Mouse (Mus musculus): ENCODE measurements around the gene Sh3gl1. TPM values are rescaled to one million over a fixed set of nuclear protein-coding genes. Genes with fewer than 3 reads are reported as not detected.

Sh3gl1 gene
- polyA plus RNA-seq, 1 experiment, result 78.2 TPM

- TF ChIP-seq CTCF (IDR thresholded peaks at IDR 0.05; ENCODE audit: extremely low read depth, insufficient read length, insufficient replicate concordance, low read depth, low read length) (no peak), POLR2A (IDR thresholded peaks at IDR 0.05; ENCODE audit: low read depth, low read length) (no peak)
- H3K4me1 ChIP-seq (ENCODE audit: control insufficient read depth, insufficient read depth, insufficient read length, low read length), result no peaks in the 10 kb centered on the region; the same call in 1 of the 2 replicates
- H3K27me3 ChIP-seq (ENCODE audit: control insufficient read depth, insufficient read depth, low read length), result no peaks in the 10 kb centered on the region
- WGBS, result 85% methylated on average over 15 of the region's 15 CpGs
- no peak overlapping the region for H3K27ac ChIP-seq (ENCODE audit: insufficient read depth, low read depth, low read length)
- peaks cover 66% of the 10 kb centered on the region for H3K36me3 ChIP-seq (ENCODE audit: control insufficient read depth, insufficient read depth, low read length)
- H3K4me3 ChIP-seq (ENCODE audit: low read depth, low read length), result no peak overlapping the region
Measured at GRCm38 (mm10) chr17:56016793-56017785, 19.3 kb downstream of the Sh3gl1 start.

DNA sequence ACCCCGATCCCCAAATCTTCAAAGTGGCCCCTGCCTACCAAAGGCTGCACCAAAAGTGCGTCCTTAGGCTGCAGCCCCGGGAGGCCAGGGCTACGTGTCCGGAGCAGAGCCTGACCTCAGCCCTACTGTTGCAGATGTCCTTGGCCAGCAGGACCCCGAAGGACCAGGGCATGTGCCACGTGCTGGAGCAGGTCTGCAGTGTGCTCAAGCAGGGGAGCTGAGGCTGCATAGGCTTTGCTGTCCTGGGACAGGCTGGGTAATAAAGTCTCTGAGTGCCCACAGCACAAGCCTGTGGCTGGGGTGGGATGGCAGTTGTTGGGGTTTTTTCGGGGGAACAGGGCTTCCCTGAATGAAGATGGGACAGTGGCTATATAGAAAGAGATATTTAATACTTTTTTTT, 20.1 kb downstream of the Sh3gl1 start:
- no peaks in the 10 kb centered on the region for H3K4me1 ChIP-seq (ENCODE audit: control insufficient read depth, insufficient read depth, insufficient read length, low read length)
- WGBS, result 88% methylated on average over 8 of the region's 8 CpGs
- H3K27ac ChIP-seq (ENCODE audit: insufficient read depth, low read depth, low read length), result no peak overlapping the region
- no peaks in the 10 kb centered on the region for H3K27me3 ChIP-seq (ENCODE audit: control insufficient read depth, insufficient read depth, low read length)
- peaks cover 68% of the 10 kb centered on the region for H3K36me3 ChIP-seq (ENCODE audit: control insufficient read depth, insufficient read depth, low read length)
- no peak overlapping the region for H3K4me3 ChIP-seq (ENCODE audit: low read depth, low read length)
- TF ChIP-seq CTCF (IDR thresholded peaks at IDR 0.05; ENCODE audit: extremely low read depth, insufficient read length, insufficient replicate concordance, low read depth, low read length), result no peak
- no peak for TF ChIP-seq POLR2A (IDR thresholded peaks at IDR 0.05; ENCODE audit: low read depth, low read length)

DNA sequence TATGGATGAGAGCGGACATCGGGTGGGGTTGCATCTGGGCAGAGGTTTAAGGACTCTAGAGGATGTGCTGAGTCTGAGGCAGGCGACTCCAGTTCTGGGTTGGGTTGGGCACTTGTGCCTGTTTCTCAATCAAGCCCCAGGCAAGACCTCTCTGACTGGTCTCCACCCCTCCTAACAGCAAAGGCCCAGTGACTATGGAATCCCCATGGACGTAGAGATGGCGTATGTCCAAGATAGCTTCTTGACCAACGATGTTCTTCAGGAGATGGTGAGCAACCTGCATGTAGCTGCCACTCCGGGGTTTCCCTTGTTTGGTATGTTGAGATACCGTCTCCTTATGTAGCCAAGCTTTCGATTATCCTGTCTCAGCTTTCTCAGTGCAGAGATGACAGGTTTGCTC, 21.1 kb downstream of the Sh3gl1 start:
- H3K4me3 ChIP-seq (ENCODE audit: low read depth, low read length), result no peak overlapping the region
- no peak overlapping the region for H3K27ac ChIP-seq (ENCODE audit: insufficient read depth, low read depth, low read length)
- WGBS, result 89% methylated on average over 9 of the region's 9 CpGs
- H3K36me3 ChIP-seq (ENCODE audit: control insufficient read depth, insufficient read depth, low read length), result peaks cover 66% of the 10 kb centered on the region
- H3K4me1 ChIP-seq (ENCODE audit: control insufficient read depth, insufficient read depth, insufficient read length, low read length), result peaks cover 3% of the 10 kb centered on the region; the same call in 1 of the 2 replicates
- no peak for TF ChIP-seq CTCF (IDR thresholded peaks at IDR 0.05; ENCODE audit: extremely low read depth, insufficient read length, insufficient replicate concordance, low read depth, low read length)
- no peak for TF ChIP-seq POLR2A (IDR thresholded peaks at IDR 0.05; ENCODE audit: low read depth, low read length)
- H3K27me3 ChIP-seq (ENCODE audit: control insufficient read depth, insufficient read depth, low read length), result no peaks in the 10 kb centered on the region

DNA sequence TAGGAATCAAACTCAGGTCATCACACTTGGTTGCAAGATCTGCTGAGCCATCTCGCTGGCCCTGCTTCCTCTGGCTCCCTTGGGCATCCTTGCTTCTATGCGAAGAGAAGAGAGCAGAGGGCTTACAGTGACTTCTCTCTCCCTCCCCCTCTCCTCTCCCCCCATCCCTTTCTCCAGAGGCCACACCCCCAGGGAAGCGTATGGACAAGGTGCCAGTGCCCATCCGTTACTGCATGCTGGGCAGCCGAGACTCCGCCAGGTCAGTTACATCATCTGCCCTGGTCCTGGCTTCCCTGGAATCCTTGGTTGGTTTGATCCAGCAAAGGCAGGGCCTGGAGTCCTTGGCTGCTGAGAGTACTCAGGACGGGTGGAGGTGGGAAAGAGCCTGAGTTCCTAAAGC, 25.0 kb downstream of the Sh3gl1 start:
- H3K4me1 ChIP-seq (ENCODE audit: control insufficient read depth, insufficient read depth, insufficient read length, low read length), result peaks cover 9% of the 10 kb centered on the region
- H3K27me3 ChIP-seq (ENCODE audit: control insufficient read depth, insufficient read depth, low read length), result no peaks in the 10 kb centered on the region
- no peak overlapping the region for H3K4me3 ChIP-seq (ENCODE audit: low read depth, low read length)
- peaks cover 32% of the 10 kb centered on the region for H3K36me3 ChIP-seq (ENCODE audit: control insufficient read depth, insufficient read depth, low read length)
- H3K27ac ChIP-seq (ENCODE audit: insufficient read depth, low read depth, low read length), result no peak overlapping the region
- WGBS, result 90% methylated on average over 7 of the region's 7 CpGs
- TF ChIP-seq POLR2A (IDR thresholded peaks at IDR 0.05; ENCODE audit: low read depth, low read length) (no peak), CTCF (IDR thresholded peaks at IDR 0.05; ENCODE audit: extremely low read depth, insufficient read length, insufficient replicate concordance, low read depth, low read length) (no peak)

- 4% methylated on average over 9 of the region's 9 CpGs for WGBS
- TF ChIP-seq CTCF (IDR thresholded peaks at IDR 0.05; ENCODE audit: extremely low read depth, insufficient read length, insufficient replicate concordance, low read depth, low read length), result peak; percentile 100
- TF ChIP-seq POLR2A (IDR thresholded peaks at IDR 0.05; ENCODE audit: low read depth, low read length), result no peak
- H3K27ac ChIP-seq (ENCODE audit: insufficient read depth, low read depth, low read length), result no peak overlapping the region
- peak overlapping the region; percentile 86 for H3K4me3 ChIP-seq (ENCODE audit: low read depth, low read length)
- H3K36me3 ChIP-seq (ENCODE audit: control insufficient read depth, insufficient read depth, low read length), result peaks cover 25% of the 10 kb centered on the region
- no peaks in the 10 kb centered on the region for H3K27me3 ChIP-seq (ENCODE audit: control insufficient read depth, insufficient read depth, low read length)
- peaks cover 9% of the 10 kb centered on the region for H3K4me1 ChIP-seq (ENCODE audit: control insufficient read depth, insufficient read depth, insufficient read length, low read length)
Measured at GRCm38 (mm10) chr17:56010681-56011080, 25.8 kb downstream of the Sh3gl1 start.

GRCm38 (mm10) chr17:56010255-56010654, 26.2 kb downstream of the Sh3gl1 start:
- Histone ChIP-seq H3K4me3 (ENCODE audit: low read depth, low read length) (peak overlapping the region; percentile 86), H3K4me1 (ENCODE audit: control insufficient read depth, insufficient read depth, insufficient read length, low read length) (peaks cover 9% of the 10 kb centered on the region), H3K27ac (ENCODE audit: insufficient read depth, low read depth, low read length) (0 out of 2 replicates have a peak overlapping the region, but pooled peaks have one; percentile 92), H3K36me3 (ENCODE audit: control insufficient read depth, insufficient read depth, low read length) (peaks cover 20% of the 10 kb centered on the region), H3K27me3 (ENCODE audit: control insufficient read depth, insufficient read depth, low read length) (no peaks in the 10 kb centered on the region)
- TF ChIP-seq POLR2A (IDR thresholded peaks at IDR 0.05; ENCODE audit: low read depth, low read length) (no peak), CTCF (IDR thresholded peaks at IDR 0.05; ENCODE audit: extremely low read depth, insufficient read length, insufficient replicate concordance, low read depth, low read length) (no peak)
- 60% methylated on average over 14 of the region's 14 CpGs for WGBS

- no peaks in the 10 kb centered on the region for H3K27me3 ChIP-seq (ENCODE audit: control insufficient read depth, insufficient read depth, low read length)
- peak overlapping the region; percentile 86 for H3K4me3 ChIP-seq (ENCODE audit: low read depth, low read length)
- TF ChIP-seq CTCF (IDR thresholded peaks at IDR 0.05; ENCODE audit: extremely low read depth, insufficient read length, insufficient replicate concordance, low read depth, low read length), result no peak
- TF ChIP-seq POLR2A (IDR thresholded peaks at IDR 0.05; ENCODE audit: low read depth, low read length), result no peak
- 59% methylated on average over 2 of the region's 2 CpGs for WGBS
- peaks cover 9% of the 10 kb centered on the region for H3K4me1 ChIP-seq (ENCODE audit: control insufficient read depth, insufficient read depth, insufficient read length, low read length)
- H3K36me3 ChIP-seq (ENCODE audit: control insufficient read depth, insufficient read depth, low read length), result peaks cover 17% of the 10 kb centered on the region
- peak overlapping the region; percentile 92; the same call in 1 of the 2 replicates for H3K27ac ChIP-seq (ENCODE audit: insufficient read depth, low read depth, low read length)
Measured at GRCm38 (mm10) chr17:56009962-56010240, 26.5 kb downstream of the Sh3gl1 start.

Data from small intestine, adult 2 months (tissue).